Mouse (Mus musculus) cerebellum, postnatal 10 days (tissue): ENCODE measurements around the gene Ppa1.

Source experiments
- DNase-seq, 2 experiments: peaks; one replicate each; pipeline ENCODE4 v3.0.0; 2021; ENCODE audit warnings: mixed read lengths in 2 of 2

The Ppa1 gene

GRCm38 (mm10) chr10:61648737-61649645, 639 bp downstream of the Ppa1 start:
- DNase-seq, result peak; percentile 37 to 41

- no peak for DNase-seq
These were observed 5.8 kb downstream of the Ppa1 start for GRCm38 (mm10) chr10:61654105-61654504.

GRCm38 (mm10) chr10:61654691-61655090, 6.3 kb downstream of the Ppa1 start:
- no peak for DNase-seq

- no peak for DNase-seq
These were observed 6.8 kb downstream of the Ppa1 start for GRCm38 (mm10) chr10:61655188-61655587.

- no peak for DNase-seq
These were observed 8.9 kb downstream of the Ppa1 start for GRCm38 (mm10) chr10:61656928-61657882.

GRCm38 (mm10) chr10:61657985-61658384, 9.6 kb downstream of the Ppa1 start:
- DNase-seq, result peak; percentile 52 to 73

GRCm38 (mm10) chr10:61661887-61662286, 13.5 kb downstream of the Ppa1 start:
- DNase-seq, result no peak

- DNase-seq, result peak; percentile 22 to 27
These were observed 14.1 kb downstream of the Ppa1 start for GRCm38 (mm10) chr10:61662391-61662988.

- no peak for DNase-seq
These were observed 16.8 kb downstream of the Ppa1 start for GRCm38 (mm10) chr10:61665111-61665510.

- DNase-seq, result no peak
These were observed 17.3 kb downstream of the Ppa1 start for GRCm38 (mm10) chr10:61665651-61666050.

- no peak for DNase-seq
These were observed 20.9 kb downstream of the Ppa1 start for GRCm38 (mm10) chr10:61669289-61669688.

GRCm38 (mm10) chr10:61669896-61670295, 21.5 kb downstream of the Ppa1 start:
- no peak for DNase-seq

GRCm38 (mm10) chr10:61670758-61671157, 22.4 kb downstream of the Ppa1 start:
- no peak for DNase-seq

- no peak for DNase-seq
These were observed 27.6 kb downstream of the Ppa1 start for GRCm38 (mm10) chr10:61675935-61676334.

GRCm38 (mm10) chr10:61679545-61679944, 31.2 kb downstream of the Ppa1 start:
- no peak for DNase-seq

- peak; percentile 100 for DNase-seq
These were observed 31.9 kb downstream of the Ppa1 start, which contains the start of gene Sar1a for GRCm38 (mm10) chr10:61680015-61680913. Gene Sar1a (plus strand): TSS chr10:61680299.

- DNase-seq, result no peak
These were observed 41.1 kb downstream of the Ppa1 start for GRCm38 (mm10) chr10:61689405-61689804.

GRCm38 (mm10) chr10:61693563-61693962, 45.2 kb downstream of the Ppa1 start:
- DNase-seq, result no peak

- DNase-seq, result peak; percentile 100
These were observed 46.7 kb downstream of the Ppa1 start, which contains the start of gene Tysnd1 for GRCm38 (mm10) chr10:61694870-61695670. Gene Tysnd1 (plus strand): TSS chr10:61695514.

GRCm38 (mm10) chr10:61695703-61696559, 47.6 kb downstream of the Ppa1 start:
- peak in 1 of 2 experiments; percentile 35 for DNase-seq
